Mouse (Mus musculus) CH12.LX (cell line): ENCODE results near the gene Arhgap28. TPM values are rescaled to one million over a fixed set of nuclear protein-coding genes. Genes with fewer than 3 reads are reported as not detected.

Experiments
- DNase-seq: peaks from one replicate; pipeline ENCODE4 v3.0.0-alpha.2; 2013; ENCODE audit errors: extremely low read depth
- H3K27ac ChIP-seq: 2 replicates; pipeline ENCODE4 v1.5.1; 2012; ENCODE audit warnings: low read depth, mild to moderate bottlenecking, control low read depth, moderate library complexity; ENCODE audit not compliant: insufficient read depth
- H3K27me3 ChIP-seq: replicated peaks from 2 replicates; pipeline ENCODE3; 2012; ENCODE audit warnings: inconsistent platforms
- H3K36me3 ChIP-seq, 2 experiments: replicated peaks in 1 of 2; 2 replicates each; pipeline versions ENCODE3 to v1.6.1; 2012; ENCODE audit warnings: inconsistent platforms in 1 of 2, low read length in 1 of 2, mild to moderate bottlenecking in 1 of 2, mixed read lengths in 1 of 2, moderate library complexity in 1 of 2; ENCODE audit not compliant: control insufficient read depth in 1 of 2, insufficient read depth in 1 of 2
- H3K4me1 ChIP-seq, 2 experiments: 2 replicates each; pipeline ENCODE4 v1.6.1; 2012; ENCODE audit warnings: inconsistent platforms in 1 of 2, moderate library complexity in 1 of 2; ENCODE audit not compliant: insufficient read depth in 2 of 2, control insufficient read depth in 1 of 2
- H3K4me2 ChIP-seq: 2 replicates; pipeline ENCODE4 v1.6.1; 2012; ENCODE audit warnings: low read depth, mild to moderate bottlenecking, control low read depth; ENCODE audit not compliant: poor library complexity, insufficient read depth, severe bottlenecking
- H3K4me3 ChIP-seq, 3 experiments: fragments of 150-350 bp in 1 of 3; sonication (generic) in 1 of 3; replicated peaks in 1 of 3; 2 replicates each; pipeline versions ENCODE3 to v1.5.1; 2011 to 2012; ENCODE audit warnings: low read depth in 2 of 3, low read length in 2 of 3, mild to moderate bottlenecking in 2 of 3, moderate library complexity in 2 of 3, control low read depth in 1 of 3, improper control_type of control experiment in 1 of 3, inconsistent platforms in 1 of 3, mixed read lengths in 1 of 3; ENCODE audit not compliant: poor library complexity in 1 of 3
- H3K79me2 ChIP-seq: replicated peaks from 2 replicates; pipeline ENCODE4 v1.6.1; 2012; ENCODE audit warnings: mild to moderate bottlenecking, moderate library complexity; ENCODE audit not compliant: control insufficient read depth, poor library complexity, insufficient read depth, severe bottlenecking; ENCODE audit errors: extremely low read depth
- H3K9ac ChIP-seq: 2 replicates; pipeline ENCODE4 v1.6.1; 2012; ENCODE audit warnings: low read depth, mild to moderate bottlenecking, control low read depth, moderate library complexity; ENCODE audit not compliant: insufficient read depth
- H3K9me3 ChIP-seq: replicated peaks from 2 replicates; pipeline ENCODE3; 2012; ENCODE audit warnings: low read length, inconsistent platforms, mixed read lengths
- BHLHE40 ChIP-seq: IDR thresholded peaks from 2 replicates; pipeline ENCODE4 v1.6.1; 2011; ENCODE audit warnings: mild to moderate bottlenecking, low read depth, low read length, improper control_type of control experiment
- CHD1 ChIP-seq: IDR thresholded peaks from 2 replicates; pipeline ENCODE4 v1.6.1; 2012; ENCODE audit warnings: low read depth, low read length, improper control_type of control experiment, inconsistent platforms
- CTCF ChIP-seq, 2 experiments: IDR thresholded peaks in 1 of 2; conservative IDR thresholded peaks in 1 of 2; 2 replicates each; pipeline ENCODE4 v1.5.1; 2011 to 2012; ENCODE audit warnings: low read depth in 2 of 2, low read length in 2 of 2, improper control_type of control experiment in 1 of 2, inconsistent platforms in 1 of 2, mild to moderate bottlenecking in 1 of 2, moderate library complexity in 1 of 2
- E2F4 ChIP-seq: IDR thresholded peaks from 2 replicates; pipeline ENCODE4 v1.6.1; 2011; ENCODE audit warnings: low read depth, low read length, improper control_type of control experiment; ENCODE audit not compliant: insufficient replicate concordance
- EP300 ChIP-seq: IDR thresholded peaks from 2 replicates; pipeline ENCODE4 v1.6.1; 2011; ENCODE audit warnings: low read length, improper control_type of control experiment
- ETS1 ChIP-seq: conservative IDR thresholded peaks from 2 replicates; pipeline ENCODE4 v1.6.1; 2012; ENCODE audit warnings: low read depth, mild to moderate bottlenecking, inconsistent platforms, low read length, improper control_type of control experiment, moderate library complexity
- GABPA ChIP-seq: IDR thresholded peaks from 2 replicates; pipeline ENCODE4 v1.6.1; 2012; ENCODE audit warnings: low read depth, low read length, improper control_type of control experiment, inconsistent platforms; ENCODE audit not compliant: insufficient replicate concordance
- HCFC1 ChIP-seq: IDR thresholded peaks from 2 replicates; pipeline ENCODE4 v1.6.1; 2012; ENCODE audit warnings: low read depth, mild to moderate bottlenecking, inconsistent platforms, low read length, improper control_type of control experiment
- IRF4 ChIP-seq: IDR thresholded peaks from 2 replicates; pipeline ENCODE4 v1.6.1; 2014; ENCODE audit warnings: low read depth, mild to moderate bottlenecking, inconsistent platforms, low read length, improper control_type of control experiment
- JUN ChIP-seq: IDR thresholded peaks from 2 replicates; pipeline ENCODE4 v1.6.1; 2011; ENCODE audit warnings: low read depth, mild to moderate bottlenecking, low read length, improper control_type of control experiment, moderate library complexity; ENCODE audit not compliant: insufficient read depth
- MAFK ChIP-seq: IDR thresholded peaks from 2 replicates; pipeline ENCODE4 v1.6.1; 2011; ENCODE audit warnings: low read length, improper control_type of control experiment; ENCODE audit not compliant: insufficient replicate concordance
- MAX ChIP-seq: IDR thresholded peaks from 2 replicates; pipeline ENCODE4 v1.6.1; 2011; ENCODE audit warnings: low read length, improper control_type of control experiment
- MXI1 ChIP-seq: IDR thresholded peaks from 2 replicates; pipeline ENCODE4 v1.6.1; 2011; ENCODE audit warnings: mild to moderate bottlenecking, low read depth, low read length, improper control_type of control experiment
- MYC ChIP-seq: IDR thresholded peaks from 2 replicates; pipeline ENCODE4 v1.6.1; 2011; ENCODE audit warnings: low read depth, mild to moderate bottlenecking, improper control_type of control experiment, low read length
- NRF1 ChIP-seq: IDR thresholded peaks from 2 replicates; pipeline ENCODE4 v1.6.1; 2014; ENCODE audit warnings: low read depth, mild to moderate bottlenecking, inconsistent platforms, low read length, improper control_type of control experiment, moderate library complexity
- PAX5 ChIP-seq: IDR thresholded peaks from 2 replicates; pipeline ENCODE4 v1.6.1; 2012; ENCODE audit warnings: low read length, inconsistent platforms, mixed read lengths
- SIN3A ChIP-seq: IDR thresholded peaks from 2 replicates; pipeline ENCODE4 v1.6.1; 2012; ENCODE audit warnings: low read length, improper control_type of control experiment, inconsistent platforms
- TBP ChIP-seq: conservative IDR thresholded peaks from 2 replicates; pipeline ENCODE4 v1.6.1; 2011; ENCODE audit warnings: low read depth, low read length, improper control_type of control experiment
- UBTF ChIP-seq: IDR thresholded peaks from 2 replicates; pipeline ENCODE4 v1.6.1; 2012; ENCODE audit warnings: low read depth, mild to moderate bottlenecking, inconsistent platforms, low read length, improper control_type of control experiment, moderate library complexity
- USF1 ChIP-seq: IDR thresholded peaks from 2 replicates; pipeline ENCODE4 v1.6.1; 2014; ENCODE audit warnings: low read depth, mild to moderate bottlenecking, inconsistent platforms, low read length, improper control_type of control experiment
- ZC3H11A ChIP-seq: IDR thresholded peaks from 2 replicates; pipeline ENCODE4 v1.6.1; 2012; ENCODE audit warnings: low read depth, mild to moderate bottlenecking, inconsistent platforms, low read length, improper control_type of control experiment
- ZKSCAN1 ChIP-seq: IDR thresholded peaks from 2 replicates; pipeline ENCODE4 v1.6.1; 2012; ENCODE audit warnings: low read depth, inconsistent platforms, low read length, improper control_type of control experiment, borderline replicate concordance
- ZMIZ1 ChIP-seq: IDR thresholded peaks from 2 replicates; pipeline ENCODE4 v1.6.1; 2012; ENCODE audit warnings: low read depth, mild to moderate bottlenecking, inconsistent platforms, low read length, improper control_type of control experiment
- dilution Hi-C: fragments of 300-500 bp; cut with MboI; formaldehyde crosslinking; loops from 2 replicates; pipeline ENCODE4 v1.14.3; 2020; ENCODE audit warnings: low sequenced_read_pairs; ENCODE audit not compliant: extremely low pct_unique_long_range_greater_than_20kb, extremely low pct_ligation_motif_present
- in situ Hi-C: fragments of 300-500 bp; cut with MboI; formaldehyde crosslinking; loops from 3 replicates; pipeline ENCODE4 v1.14.3; 2019; ENCODE audit warnings: low sequenced_read_pairs, low pct_ligation_motif_present, low pct_unique_long_range_greater_than_20kb, mixed read lengths
- polyA plus RNA-seq: library from polyadenylated mRNA; unstranded; fragments of >175 nt; gene quantifications from 2 replicates; pipeline ENCODE4 v1.2.1, GENCODE M21; 2012; ENCODE audit warnings: low read depth; ENCODE audit not compliant: insufficient read length
- total RNA-seq, 2 experiments: library from RNA; depleted of rRNA; stranded (reverse); fragments of 300-350 nt in 1 of 2; fragments of >200 nt in 1 of 2; gene quantifications; 2 replicates each; pipeline ENCODE4 v1.2.3; 2012 to 2014

The Arhgap28 gene
- total and polyA plus RNA-seq, 3 experiments, result not detected

DNA sequence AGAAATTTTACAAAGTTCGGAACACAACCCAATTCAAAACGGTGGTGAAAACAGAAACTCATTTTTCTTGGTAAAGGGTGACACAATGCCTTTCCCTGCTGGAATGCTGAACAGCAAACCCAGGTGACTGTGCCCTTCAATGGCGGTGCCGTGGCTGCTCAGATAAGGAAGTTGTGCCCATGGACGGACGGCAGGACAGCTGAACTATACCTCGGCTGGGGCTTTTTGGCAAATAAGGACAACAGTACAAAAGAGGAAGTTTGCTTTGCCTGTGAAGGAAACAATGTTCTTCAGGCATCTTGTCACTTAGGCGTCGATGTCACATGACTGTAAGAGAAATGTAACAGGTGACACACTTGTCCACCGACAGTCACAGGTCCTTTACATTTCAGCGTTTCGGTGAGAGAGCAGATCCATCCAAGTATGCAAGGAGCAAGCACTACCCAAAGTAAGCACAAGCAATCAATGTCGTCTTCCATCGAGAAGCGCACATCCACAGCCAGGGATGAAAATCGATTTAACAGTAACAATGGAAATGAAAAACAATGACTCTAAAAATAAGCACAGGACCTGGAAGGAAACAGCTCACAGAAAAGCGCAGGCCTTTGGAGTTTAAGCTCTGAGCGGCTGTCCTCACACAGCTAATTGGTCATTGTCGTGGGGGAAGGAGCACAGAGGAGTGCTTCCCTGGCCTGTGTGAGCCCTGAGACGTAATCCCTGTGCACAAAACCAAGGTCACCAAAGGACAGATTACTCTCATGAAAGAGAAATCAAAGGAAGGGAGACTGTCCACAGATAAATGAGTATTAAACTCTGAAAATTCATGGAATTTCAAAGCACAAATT, 114.2 kb downstream of the Arhgap28 start:
- DNase-seq, result no peak
- Histone ChIP-seq H3K79me2 (no peaks in the 10 kb centered on the region), H3K27me3 (no peaks in the 10 kb centered on the region), H3K36me3 (no peaks in the 10 kb centered on the region), H3K4me3 (no peak overlapping the region), H3K4me1 (no peaks in the 10 kb centered on the region), H3K9me3 (peaks cover 62% of the 10 kb centered on the region), H3K27ac (no peak overlapping the region), H3K9ac (no peak overlapping the region), H3K4me2 (no peak overlapping the region)
- dilution Hi-C loops (no loop called here), in situ Hi-C loops (no loop called here)
- TF ChIP-seq IRF4, result no peak
- no peak for TF ChIP-seq ZKSCAN1
- TF ChIP-seq CHD1, result no peak
- TF ChIP-seq SIN3A, result no peak
- no peak for TF ChIP-seq GABPA
- TF ChIP-seq HCFC1, result no peak
- no peak for TF ChIP-seq ZMIZ1
- no peak for TF ChIP-seq MXI1
- no peak for TF ChIP-seq MAX
- TF ChIP-seq MAFK, result no peak
- no peak for TF ChIP-seq ZC3H11A
- no peak for TF ChIP-seq TBP
- no peak for TF ChIP-seq E2F4
- TF ChIP-seq ETS1, result no peak
- no peak for TF ChIP-seq USF1

DNA sequence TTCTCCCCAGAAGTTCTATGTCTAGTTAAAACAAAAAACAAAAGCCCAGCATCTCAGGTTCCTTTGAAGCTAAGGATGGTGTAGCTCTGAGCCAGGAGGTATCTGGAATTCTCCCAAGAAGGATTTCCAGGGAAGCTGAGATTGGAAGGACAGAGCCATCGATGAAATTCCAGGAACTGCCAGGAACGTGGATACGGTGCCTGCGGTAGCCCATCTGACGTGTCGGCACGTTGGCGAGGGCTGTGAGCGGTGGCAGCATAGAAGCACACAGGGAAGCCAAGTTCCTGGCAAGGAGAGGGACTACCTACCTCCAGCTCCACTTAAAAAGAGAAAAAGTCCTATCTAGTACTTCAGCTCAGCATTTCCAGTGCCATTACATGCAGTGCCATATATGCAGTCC, 115.8 kb downstream of the Arhgap28 start:
- no peak for DNase-seq
- H3K4me1 ChIP-seq, result no peaks in the 10 kb centered on the region
- TF ChIP-seq E2F4, result no peak
- no peak for TF ChIP-seq MYC
- no peak for TF ChIP-seq PAX5
- TF ChIP-seq SIN3A, result no peak
- no peak for TF ChIP-seq JUN
- no peak for TF ChIP-seq NRF1
- no peak for TF ChIP-seq BHLHE40
- no peak for TF ChIP-seq CTCF (conservative IDR thresholded peaks at IDR 0.05 in 1 of 2, IDR thresholded peaks at IDR 0.05 in 1 of 2; ENCODE audit: low read depth in 2 of 2, low read length in 2 of 2)
- no peak for TF ChIP-seq UBTF
- TF ChIP-seq EP300, result no peak
- no peak overlapping the region for H3K9ac ChIP-seq
- H3K79me2 ChIP-seq, result no peaks in the 10 kb centered on the region
- no peak overlapping the region for H3K27ac ChIP-seq
- in situ Hi-C loops (no loop called here), dilution Hi-C loops (no loop called here)
- no peaks in the 10 kb centered on the region for H3K36me3 ChIP-seq
- peaks cover 61% of the 10 kb centered on the region for H3K9me3 ChIP-seq
- H3K4me2 ChIP-seq, result no peak overlapping the region
- no peaks in the 10 kb centered on the region for H3K27me3 ChIP-seq
- H3K4me3 ChIP-seq, result no peak overlapping the region
